Mouse (Mus musculus): Measurements from ENCODE around the gene Rspry1. TPM values are rescaled to one million over a fixed set of nuclear protein-coding genes. Genes with fewer than 3 reads are reported as not detected.

The Rspry1 gene
- polyA plus RNA-seq, 2 experiments: 20.0 to 36.1 TPM

DNA sequence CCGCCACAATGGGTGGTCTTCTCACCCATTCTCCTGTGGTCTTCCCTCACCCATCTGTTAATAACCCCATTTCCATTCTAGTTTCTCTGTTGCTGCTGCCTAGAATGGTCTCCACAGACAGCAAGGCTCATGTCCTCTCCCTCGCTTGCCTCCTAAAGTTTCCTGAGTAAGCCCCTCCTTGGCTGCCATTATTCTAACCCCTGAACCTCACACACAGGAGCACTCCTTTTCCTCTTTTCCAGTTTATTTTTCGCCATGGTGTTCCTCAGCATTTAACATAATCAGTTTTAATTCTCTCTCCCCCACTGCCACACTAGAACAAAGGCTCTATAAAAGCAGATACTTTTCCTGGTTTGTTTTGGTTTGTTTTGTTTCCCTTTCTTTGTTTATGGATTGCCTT lies 51.2 kb downstream of the Rspry1 start:
- H3K27me3 ChIP-seq (ENCODE audit: control insufficient read depth, insufficient read depth, low read length): no peaks in the 10 kb centered on the region
- TF ChIP-seq POLR2A (IDR thresholded peaks at IDR 0.05; ENCODE audit: borderline replicate concordance, extremely low read depth, insufficient read depth, insufficient read length): no peak
- no peak for ATAC-seq (ENCODE audit: low FRiP score, low read depth)
- no peak overlapping the region for H3K9ac ChIP-seq (ENCODE audit: low read depth, low read length, severe bottlenecking)
- H3K4me3 ChIP-seq (replicated peaks; ENCODE audit: low read length): no peak overlapping the region
- 94% methylated on average over 3 of the region's 3 CpGs for WGBS
- no peaks in the 10 kb centered on the region for H3K4me1 ChIP-seq (ENCODE audit: control insufficient read depth, insufficient read depth, low read length)
- no peak overlapping the region for H3K27ac ChIP-seq (replicated peaks; ENCODE audit: low read depth, low read length)
- H3K9me3 ChIP-seq (ENCODE audit: control insufficient read depth, low read length): no peaks in the 10 kb centered on the region
- DNase-seq (ENCODE audit: low spot score): no peak
- H3K36me3 ChIP-seq (ENCODE audit: control insufficient read depth, insufficient read depth, low read length): peaks cover 73% of the 10 kb centered on the region
- H3K4me2 ChIP-seq (replicated peaks; ENCODE audit: low read depth, low read length, severe bottlenecking): no peak overlapping the region

DNA sequence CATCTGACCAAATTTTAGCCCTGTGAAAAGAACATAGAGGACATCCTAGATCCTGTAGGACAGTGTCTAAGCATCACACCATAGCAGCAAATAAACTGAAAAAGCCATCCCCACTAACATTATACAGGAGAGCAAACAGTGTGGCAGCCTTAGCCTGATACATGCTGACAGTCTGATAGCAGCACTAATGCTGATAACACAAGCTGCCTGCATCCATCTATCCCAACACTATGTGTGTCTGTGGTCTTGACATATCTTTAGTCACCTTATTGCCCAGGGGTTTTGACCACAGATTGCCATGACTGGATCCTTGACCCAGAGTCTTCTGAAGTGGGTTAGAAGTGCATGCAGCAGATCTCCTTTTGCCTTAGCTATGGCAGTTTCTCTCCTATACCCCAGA lies 53.3 kb downstream of the Rspry1 start:
- H3K36me3 ChIP-seq (ENCODE audit: control insufficient read depth, insufficient read depth, low read length): peaks cover 70% of the 10 kb centered on the region
- TF ChIP-seq POLR2A (IDR thresholded peaks at IDR 0.05; ENCODE audit: borderline replicate concordance, extremely low read depth, insufficient read depth, insufficient read length): no peak

DNA sequence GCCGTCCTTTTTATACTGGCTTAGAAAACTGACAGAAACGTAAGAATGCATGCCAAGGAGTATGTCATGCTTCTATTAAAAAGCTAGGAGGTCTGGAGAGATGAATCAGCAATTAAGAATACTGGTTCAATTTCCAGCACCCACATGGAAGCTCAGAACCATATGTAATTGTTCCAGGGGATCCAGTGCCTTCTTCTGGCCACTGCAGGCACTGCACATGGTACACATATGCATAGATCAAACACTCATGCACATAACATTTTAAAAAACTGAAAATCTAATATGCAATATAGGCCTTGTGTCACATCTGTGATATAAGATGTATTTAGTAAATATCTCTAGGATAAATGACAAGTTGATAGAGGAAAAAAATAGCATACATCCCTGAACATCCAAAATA lies 56.3 kb downstream of the Rspry1 start:
- Histone ChIP-seq H3K9me3 (ENCODE audit: control insufficient read depth, low read length) (no peaks in the 10 kb centered on the region), H3K27ac (replicated peaks; ENCODE audit: low read depth, low read length) (no peak overlapping the region), H3K36me3 (ENCODE audit: control insufficient read depth, insufficient read depth, low read length) (peaks cover 54% of the 10 kb centered on the region), H3K4me3 (replicated peaks; ENCODE audit: low read length) (no peak overlapping the region), H3K27me3 (ENCODE audit: control insufficient read depth, insufficient read depth, low read length) (no peaks in the 10 kb centered on the region), H3K4me1 (ENCODE audit: control insufficient read depth, insufficient read depth, low read length) (no peaks in the 10 kb centered on the region), H3K9ac (ENCODE audit: low read depth, low read length, severe bottlenecking) (no peak overlapping the region), H3K4me2 (replicated peaks; ENCODE audit: low read depth, low read length, severe bottlenecking) (no peak overlapping the region)
- no peak for DNase-seq (ENCODE audit: low spot score)
- no peak for TF ChIP-seq POLR2A (IDR thresholded peaks at IDR 0.05; ENCODE audit: borderline replicate concordance, extremely low read depth, insufficient read depth, insufficient read length)
- WGBS: 81% methylated on average over 2 of the region's 2 CpGs
- ATAC-seq (ENCODE audit: low FRiP score, low read depth): no peak

More for the DNA sequence above, 53.3 kb downstream of the Rspry1 start:
- no peak for ATAC-seq (ENCODE audit: low FRiP score, low read depth)
- no peak overlapping the region for H3K27ac ChIP-seq (replicated peaks; ENCODE audit: low read depth, low read length)
- no peak overlapping the region for H3K4me3 ChIP-seq (replicated peaks; ENCODE audit: low read length)
- H3K4me2 ChIP-seq (replicated peaks; ENCODE audit: low read depth, low read length, severe bottlenecking): no peak overlapping the region
- no peak overlapping the region for H3K9ac ChIP-seq (ENCODE audit: low read depth, low read length, severe bottlenecking)
- DNase-seq (ENCODE audit: low spot score): no peak
- H3K9me3 ChIP-seq (ENCODE audit: control insufficient read depth, low read length): no peaks in the 10 kb centered on the region
- H3K27me3 ChIP-seq (ENCODE audit: control insufficient read depth, insufficient read depth, low read length): no peaks in the 10 kb centered on the region
- no peaks in the 10 kb centered on the region for H3K4me1 ChIP-seq (ENCODE audit: control insufficient read depth, insufficient read depth, low read length)

DNA sequence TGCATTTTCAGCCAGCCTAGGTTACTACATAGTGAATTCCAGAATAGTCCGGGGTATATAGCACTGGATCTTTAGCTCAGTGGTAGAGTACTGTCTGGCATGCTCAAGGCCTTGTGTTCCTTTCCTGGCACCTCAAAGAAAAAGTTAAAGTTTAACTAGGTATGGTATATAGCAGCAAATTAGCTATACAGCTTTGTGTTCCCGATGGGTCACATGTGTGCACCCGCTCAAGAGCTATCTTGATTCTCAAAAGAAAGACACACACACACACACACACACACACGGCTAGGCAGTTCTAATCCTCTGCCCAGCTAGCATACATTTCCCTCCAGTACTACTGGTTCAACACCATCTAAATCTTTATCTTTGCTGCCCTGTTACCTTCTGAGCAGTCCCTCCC lies 58.7 kb downstream of the Rspry1 start:
- H3K36me3 ChIP-seq (ENCODE audit: control insufficient read depth, insufficient read depth, low read length): peaks cover 32% of the 10 kb centered on the region
- ATAC-seq (ENCODE audit: low FRiP score, low read depth) (no peak), DNase-seq (ENCODE audit: low spot score) (no peak)
- WGBS: 87% methylated on average over 4 of the region's 4 CpGs
- TF ChIP-seq POLR2A (IDR thresholded peaks at IDR 0.05; ENCODE audit: borderline replicate concordance, extremely low read depth, insufficient read depth, insufficient read length): no peak
- H3K27me3 ChIP-seq (ENCODE audit: control insufficient read depth, insufficient read depth, low read length): no peaks in the 10 kb centered on the region
- H3K9me3 ChIP-seq (ENCODE audit: control insufficient read depth, low read length): no peaks in the 10 kb centered on the region
- H3K4me1 ChIP-seq (ENCODE audit: control insufficient read depth, insufficient read depth, low read length): no peaks in the 10 kb centered on the region
- H3K4me2 ChIP-seq (replicated peaks; ENCODE audit: low read depth, low read length, severe bottlenecking): no peak overlapping the region
- H3K9ac ChIP-seq (ENCODE audit: low read depth, low read length, severe bottlenecking): no peak overlapping the region
- no peak overlapping the region for H3K27ac ChIP-seq (replicated peaks; ENCODE audit: low read depth, low read length)
- no peak overlapping the region for H3K4me3 ChIP-seq (replicated peaks; ENCODE audit: low read length)

DNA sequence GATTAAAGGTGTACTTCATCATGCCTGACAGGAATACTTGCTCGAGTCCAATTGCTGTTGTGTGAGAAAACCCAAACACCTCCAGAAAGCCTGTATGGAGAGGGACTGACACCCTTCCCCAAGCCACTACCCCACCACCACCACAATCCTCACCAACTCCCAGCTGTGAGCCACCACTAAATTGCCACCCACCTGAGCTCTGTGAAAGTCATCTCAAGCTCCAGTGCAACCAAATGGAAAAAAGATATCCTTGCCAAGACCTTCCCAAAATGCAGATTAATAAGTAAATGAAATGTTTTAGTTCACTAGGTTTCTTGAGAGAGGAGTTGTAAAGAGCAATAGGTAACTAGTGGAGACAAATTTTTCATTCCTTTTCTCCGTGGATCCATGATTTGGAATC lies 63.0 kb downstream of the Rspry1 start:
- Histone ChIP-seq H3K27ac (replicated peaks; ENCODE audit: low read depth, low read length) (no peak overlapping the region), H3K9ac (ENCODE audit: low read depth, low read length, severe bottlenecking) (no peak overlapping the region), H3K4me2 (replicated peaks; ENCODE audit: low read depth, low read length, severe bottlenecking) (no peak overlapping the region), H3K4me1 (ENCODE audit: control insufficient read depth, insufficient read depth, low read length) (peaks cover 8% of the 10 kb centered on the region; the same call in 1 of the 2 replicates), H3K4me3 (replicated peaks; ENCODE audit: low read length) (no peak overlapping the region), H3K9me3 (ENCODE audit: control insufficient read depth, low read length) (no peaks in the 10 kb centered on the region), H3K36me3 (ENCODE audit: control insufficient read depth, insufficient read depth, low read length) (peaks cover 26% of the 10 kb centered on the region), H3K27me3 (ENCODE audit: control insufficient read depth, insufficient read depth, low read length) (no peaks in the 10 kb centered on the region)
- no peak for ATAC-seq (ENCODE audit: low FRiP score, low read depth)
- no peak for TF ChIP-seq POLR2A (IDR thresholded peaks at IDR 0.05; ENCODE audit: borderline replicate concordance, extremely low read depth, insufficient read depth, insufficient read length)
- DNase-seq (ENCODE audit: low spot score): no peak
- WGBS: 85% methylated on average over 2 of the region's 2 CpGs

Measured in limb, embryonic 14.5 days (tissue).